ENCODE assay signal across 20 mouse cellular contexts in genomic region chr11:101618596-101618995, GRCm38 (mm10). TPM values are rescaled to one million over a fixed set of nuclear protein-coding genes. Genes with fewer than 3 reads are reported as not detected.
DNase-seq lines count a peak whose midpoint lies in the region; ATAC-seq and TF ChIP-seq lines count a peak whose summit lies in the region.
"Had no signal": no experiment of that assay in that cellular context is flagged by ENCODE, and none has a peak within 500 bp of the region (broad histone marks: within the 10 kb centered on the region; RNA-seq: fewer than 3 reads in every experiment).

No protein-coding gene starts in this region.

- no peak for TF ChIP-seq POLR2A in lung, adult 2 months (IDR thresholded peaks at IDR 0.05; ENCODE audit: borderline replicate concordance, extremely low read depth, low read depth, low read length)

- no peak overlapping the region for H3K4me2 ChIP-seq in hindbrain, embryonic 16.5 days (ENCODE audit: low read length)

- H3K9ac ChIP-seq in hindbrain, embryonic 16.5 days (ENCODE audit: low read depth, low read length): no peak overlapping the region
- H3K9ac ChIP-seq in ES-E14 (ENCODE audit: insufficient read depth, low read depth, low read length, poor library complexity, severe bottlenecking): no peak overlapping the region
- H3K9ac ChIP-seq: heart, embryonic 12.5 days; liver, embryonic 13.5 days had no signal

- no peak for TF ChIP-seq CTCF in lung, adult 2 months (IDR thresholded peaks at IDR 0.05; ENCODE audit: insufficient read depth, low read length)

- whole genome bisulfite sequencing in hindbrain, embryonic 10.5 days: 83% methylated on average over 3 of the region's 3 CpGs
- 70% methylated on average over 3 of the region's 3 CpGs for WGBS in hindbrain, embryonic 16.5 days
- WGBS in limb, embryonic 10.5 days: 86% methylated on average over 3 of the region's 3 CpGs
- WGBS in lung, adult 2 months: 77% methylated on average over 3 of the region's 3 CpGs

- in situ Hi-C loops in ES-E14 (cut with MboI; ENCODE audit: low sequenced_read_pairs in 2 of 2, unreplicated experiment in 2 of 2): no loop called here

- no peaks in the 10 kb centered on the region for H3K36me3 ChIP-seq in hindbrain, embryonic 10.5 days
- no peaks in the 10 kb centered on the region for H3K36me3 ChIP-seq in hindbrain, embryonic 16.5 days (ENCODE audit: control insufficient read depth, insufficient read depth, low read length)
- peaks cover 3% of the 10 kb centered on the region; the same call in 1 of the 2 replicates for H3K36me3 ChIP-seq in ES-E14 (ENCODE audit: control insufficient read depth, insufficient read depth, low read length, poor library complexity, severe bottlenecking)
- no peaks in the 10 kb centered on the region for H3K36me3 ChIP-seq in limb, embryonic 10.5 days
- H3K36me3 ChIP-seq: heart, embryonic 12.5 days; liver, embryonic 13.5 days had no signal

- H3K4me1 ChIP-seq in hindbrain, embryonic 10.5 days (replicated peaks): peaks cover 29% of the 10 kb centered on the region
- peaks cover 12% of the 10 kb centered on the region for H3K4me1 ChIP-seq in hindbrain, embryonic 16.5 days (ENCODE audit: control insufficient read depth, insufficient read depth, low read depth, low read length)
- peaks cover 3 to 14% of the 10 kb centered on the region in 2 experiments; a peak in 3 of 4 replicates for H3K4me1 ChIP-seq in ES-E14 (ENCODE audit: control insufficient read depth in 2 of 2, insufficient read depth in 2 of 2, low read length in 2 of 2, poor library complexity in 1 of 2)
- H3K4me1 ChIP-seq in limb, embryonic 10.5 days: peaks cover 21% of the 10 kb centered on the region
- no peaks in the 10 kb centered on the region for H3K4me1 ChIP-seq in lung, adult 2 months (ENCODE audit: control insufficient read depth, insufficient read depth, low read length)

- H3K27me3 ChIP-seq in hindbrain, embryonic 10.5 days (ENCODE audit: insufficient read depth, poor library complexity, severe bottlenecking): 0 out of 2 replicates have a peak, but pooled peaks cover 2% of the 10 kb centered on the region
- no peaks in the 10 kb centered on the region for H3K27me3 ChIP-seq in hindbrain, embryonic 16.5 days (replicated peaks; ENCODE audit: control insufficient read depth, insufficient read depth, low read length)
- peaks cover 4% of the 10 kb centered on the region; the same call in 1 of the 2 replicates for H3K27me3 ChIP-seq in limb, embryonic 10.5 days (ENCODE audit: low read depth, poor library complexity, severe bottlenecking)
- H3K27me3 ChIP-seq: liver, embryonic 13.5 days had no signal

- H3K27ac ChIP-seq in hindbrain, embryonic 10.5 days: peak overlapping the region; percentile 83
- H3K27ac ChIP-seq in hindbrain, embryonic 16.5 days (ENCODE audit: low read depth, low read length): no peak overlapping the region
- peak overlapping the region; percentile 59; the same call in 1 of the 2 replicates for H3K27ac ChIP-seq in ES-E14 (ENCODE audit: insufficient read depth, low read depth, low read length, poor library complexity, severe bottlenecking)
- peak overlapping the region; percentile 77 for H3K27ac ChIP-seq in limb, embryonic 10.5 days
- H3K27ac ChIP-seq: liver, embryonic 13.5 days had no signal

- no peak overlapping the region for H3K4me3 ChIP-seq in hindbrain, embryonic 10.5 days
- H3K4me3 ChIP-seq in hindbrain, embryonic 16.5 days (ENCODE audit: low read length): no peak overlapping the region
- no peak overlapping the region for H3K4me3 ChIP-seq in ES-E14 (ENCODE audit: insufficient read depth in 1 of 2, low read depth in 1 of 2, low read length in 2 of 2, poor library complexity in 1 of 2, severe bottlenecking in 1 of 2)
- H3K4me3 ChIP-seq in limb, embryonic 10.5 days: peak overlapping the region; percentile 34; the same call in 1 of the 2 replicates
- no peak overlapping the region for H3K4me3 ChIP-seq in lung, adult 2 months (replicated peaks; ENCODE audit: extremely low read depth, low read depth, low read length)
- H3K4me3 ChIP-seq: heart, embryonic 12.5 days; liver, embryonic 13.5 days had no signal

- no peak for ATAC-seq in hindbrain, embryonic 16.5 days

- DNase-seq in hindbrain, embryonic 10.5 days (ENCODE audit: low spot score): no peak
- no peak for DNase-seq in ES-E14 (ENCODE audit: low read depth, low spot score)
- peak; percentile 46 for DNase-seq in adrenal gland, postnatal 14 days
- DNase-seq in limb, embryonic 10.5 days (ENCODE audit: low spot score): no peak
- DNase-seq in lung, adult 2 months: no peak
- no peak for DNase-seq in frontal cortex, postnatal 10 days (ENCODE audit: low spot score in 2 of 2)
- DNase-seq: cerebellum, adult 2 months; gastrocnemius, postnatal 14 days; heart, postnatal 36 days; kidney, adult 11 months had no signal

- no peaks in the 10 kb centered on the region for H3K9me3 ChIP-seq in hindbrain, embryonic 10.5 days
- no peaks in the 10 kb centered on the region for H3K9me3 ChIP-seq in hindbrain, embryonic 16.5 days (ENCODE audit: control insufficient read depth, low read length)
- peaks cover 7% of the 10 kb centered on the region; the same call in 1 of the 2 replicates for H3K9me3 ChIP-seq in ES-E14 (ENCODE audit: control insufficient read depth, insufficient read depth, low read depth, low read length)
- H3K9me3 ChIP-seq in limb, embryonic 10.5 days (replicated peaks): no peaks in the 10 kb centered on the region
- H3K9me3 ChIP-seq: heart, embryonic 12.5 days; liver, embryonic 13.5 days had no signal

TF ChIP-seq in ES-E14, 5 proteins besides CTCF, POLR2A, EP300 and RAD21:
- TF ChIP-seq CHD2 (IDR thresholded peaks at IDR 0.05; ENCODE audit: low read depth, low read length) (no peak), ZNF384 (IDR thresholded peaks at IDR 0.05; ENCODE audit: low read depth, low read length) (no peak), HCFC1 (IDR thresholded peaks at IDR 0.05; ENCODE audit: borderline replicate concordance, insufficient read depth, low read length) (no peak), MAFK (IDR thresholded peaks at IDR 0.05; ENCODE audit: insufficient read depth, low read depth, low read length) (no peak)

RNA-seq across cellular contexts. Expression of gene Rdm1, which starts 8.4 kb away (rescaled TPM):
- polyA plus RNA-seq in hindbrain, embryonic 10.5 days (2016; fragmentation: Nextera tagmentation; extraction: Ambion mirVana): 34.2 and 39.4 TPM in 2 replicates
- 17.2 and 21.7 TPM in 2 replicates for polyA plus RNA-seq in hindbrain, embryonic 16.5 days (2015; fragmentation: Nextera tagmentation; extraction: Ambion mirVana)
- total RNA-seq in ES-E14 (2012; rRNA removed): 81.1 and 99.0 TPM in 2 replicates
- 22.9 and 26.6 TPM in 2 replicates for total RNA-seq in adrenal gland, postnatal 14 days (2021)
- polyA plus RNA-seq in limb, embryonic 10.5 days (2016; fragmentation: Nextera tagmentation; extraction: Ambion mirVana): 18.7 and 22.3 TPM in 2 replicates
- 21.8 and 26.9 TPM in 2 replicates for polyA plus RNA-seq in lung, adult 2 months (2012; rRNA removed)

RNA-seq across cellular contexts. Expression of gene Gm11634, which starts 19.5 kb away (rescaled TPM):
- not detected in 2 replicates for polyA plus RNA-seq in hindbrain, embryonic 10.5 days (2016; fragmentation: Nextera tagmentation; extraction: Ambion mirVana)
- not detected in 2 replicates for polyA plus RNA-seq in hindbrain, embryonic 16.5 days (2015; fragmentation: Nextera tagmentation; extraction: Ambion mirVana)
- not detected in 2 replicates for total RNA-seq in ES-E14 (2012; rRNA removed)
- total RNA-seq in adrenal gland, postnatal 14 days (2021): not detected in 2 replicates
- not detected in 2 replicates for polyA plus RNA-seq in limb, embryonic 10.5 days (2016; fragmentation: Nextera tagmentation; extraction: Ambion mirVana)
- polyA plus RNA-seq in lung, adult 2 months (2012; rRNA removed): not detected in 2 replicates
- total RNA-seq: gastrocnemius, postnatal 14 days; heart, postnatal 36 days; layer of hippocampus, postnatal 25 days; left cerebral cortex, postnatal 36 days; neutrophil, adult 5-6 weeks had no signal
- polyA plus RNA-seq: cerebellum, adult 2 months; cortical plate, adult 2 months; embryonic facial prominence, embryonic 14.5 days; heart, embryonic 12.5 days; liver, embryonic 13.5 days; spleen, adult 2 months; stomach, embryonic 16.5 days had no signal

RNA-seq across cellular contexts. Expression of gene Tmem106a, which starts 36.6 kb away (rescaled TPM):
- 1.7 and 4.3 TPM in 2 replicates for polyA plus RNA-seq in hindbrain, embryonic 10.5 days (2016; fragmentation: Nextera tagmentation; extraction: Ambion mirVana)
- polyA plus RNA-seq in hindbrain, embryonic 16.5 days (2015; fragmentation: Nextera tagmentation; extraction: Ambion mirVana): 4.4 and 4.9 TPM in 2 replicates
- total RNA-seq in ES-E14 (2012; rRNA removed): 5.8 and 7.0 TPM in 2 replicates
- 9.6 and 11.0 TPM in 2 replicates for total RNA-seq in adrenal gland, postnatal 14 days (2021)
- polyA plus RNA-seq in limb, embryonic 10.5 days (2016; fragmentation: Nextera tagmentation; extraction: Ambion mirVana): 1.1 and 1.8 TPM in 2 replicates
- polyA plus RNA-seq in lung, adult 2 months (2012; rRNA removed): 32.1 and 41.1 TPM in 2 replicates

RNA-seq across cellular contexts. Expression of gene Arl4d, which starts 46.7 kb away (rescaled TPM):
- polyA plus RNA-seq in hindbrain, embryonic 10.5 days (2016; fragmentation: Nextera tagmentation; extraction: Ambion mirVana): 7.9 and 9.4 TPM in 2 replicates
- 7.6 and 7.7 TPM in 2 replicates for polyA plus RNA-seq in hindbrain, embryonic 16.5 days (2015; fragmentation: Nextera tagmentation; extraction: Ambion mirVana)
- total RNA-seq in ES-E14 (2012; rRNA removed): 11.2 and 13.8 TPM in 2 replicates
- 12.6 and 15.6 TPM in 2 replicates for total RNA-seq in adrenal gland, postnatal 14 days (2021)
- 1.9 and 2.4 TPM in 2 replicates for polyA plus RNA-seq in limb, embryonic 10.5 days (2016; fragmentation: Nextera tagmentation; extraction: Ambion mirVana)
- polyA plus RNA-seq in lung, adult 2 months (2012; rRNA removed): 40.1 and 67.8 TPM in 2 replicates
